Mouse (Mus musculus) hematopoietic stem cell, adult 5-6 weeks (primary cell): ENCODE data around the gene Lancl1. TPM values are rescaled to one million over a fixed set of nuclear protein-coding genes. Genes with fewer than 3 reads are reported as not detected.

Experiments used
- ATAC-seq, 2 experiments: fragments of 125-278 bp in 1 of 2; replicated peaks in 1 of 2; 2 replicates each; pipeline ENCODE4 v1.8.0; 2016 to 2017; ENCODE audit warnings: inconsistent platforms in 2 of 2, mild to moderate bottlenecking in 2 of 2, moderate number of reproducible peaks in 2 of 2, low read depth in 1 of 2, moderate TSS enrichment in 1 of 2; ENCODE audit not compliant: low FRiP score in 2 of 2, poor library complexity in 2 of 2, severe bottlenecking in 2 of 2, insufficient read depth in 1 of 2, low TSS enrichment in 1 of 2
- total RNA-seq: library from RNA; stranded (forward); fragments of 172-1452, 232-1000 nt; gene quantifications from 2 replicates; pipeline ENCODE4 v1.2.3, GENCODE M21; 2017

The Lancl1 gene
- total RNA-seq, 1 experiment from 2014 or later = 63.8 TPM

GRCm38 (mm10) chr1:67026142-67026541 lies 12.5 kb downstream of the Lancl1 start:
- no peak for ATAC-seq

- ATAC-seq = no peak
These were observed 15.9 kb downstream of the Lancl1 start for GRCm38 (mm10) chr1:67022767-67023166.

DNA sequence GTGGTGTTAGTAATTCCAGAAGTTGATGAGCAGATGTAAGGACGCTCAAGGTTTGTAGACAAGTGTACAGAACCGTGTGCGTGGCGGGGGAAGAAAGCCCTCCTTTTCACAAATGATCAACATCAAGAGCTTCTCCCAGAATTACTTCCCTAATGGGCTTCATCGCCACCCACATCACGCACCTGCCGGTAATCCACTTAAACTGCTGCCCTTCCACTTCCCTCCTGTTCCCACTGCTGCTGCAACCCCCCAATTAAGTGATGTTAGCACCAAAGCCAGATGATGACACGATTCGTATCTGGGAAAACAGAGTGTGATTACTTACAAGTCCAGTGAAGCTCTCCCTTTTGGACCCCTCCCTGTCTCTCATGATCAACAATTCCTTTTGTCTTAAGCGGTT lies 16.6 kb downstream of the Lancl1 start:
- ATAC-seq = no peak

- ATAC-seq = no peak
These were observed 18.0 kb downstream of the Lancl1 start for GRCm38 (mm10) chr1:67020637-67021161.

DNA sequence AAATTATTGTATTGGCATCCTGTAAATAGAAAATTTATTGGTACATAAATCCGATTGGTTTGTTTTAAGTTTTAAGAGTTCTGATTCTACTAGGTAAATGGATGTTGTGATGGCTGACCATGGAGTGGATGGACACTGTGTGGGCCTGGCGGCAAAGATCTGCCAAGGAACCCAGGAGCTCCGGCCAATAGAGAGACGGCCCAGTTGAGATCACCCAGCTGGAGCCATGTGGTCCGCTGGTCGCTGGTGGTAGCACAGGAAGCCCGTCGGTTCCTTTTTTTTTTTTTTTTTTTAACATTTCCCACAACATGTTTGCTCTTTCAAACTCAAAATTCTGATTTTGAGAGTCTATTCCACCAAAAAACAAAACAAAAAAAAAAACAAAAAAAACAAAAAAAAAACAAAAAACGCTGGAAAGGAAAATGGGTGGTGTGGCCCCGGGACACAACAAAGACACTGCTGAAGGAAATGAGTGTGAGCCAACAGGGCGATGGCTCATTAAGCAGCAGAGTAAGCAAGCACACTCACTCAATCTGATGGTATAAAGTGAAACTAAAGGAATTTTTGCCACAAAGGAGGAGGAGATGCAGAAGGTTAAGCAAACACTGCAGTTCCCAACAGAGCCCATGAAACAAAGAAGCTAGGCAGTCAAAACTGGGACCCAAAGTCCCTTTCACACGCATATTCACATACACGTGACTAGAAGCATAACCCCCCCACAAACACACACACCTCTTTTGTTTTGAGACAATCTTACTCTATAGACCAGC lies 21.4 kb downstream of the Lancl1 start:
- ATAC-seq = peak in 1 of 2 experiments; percentile 56; a peak in 1 of 4 replicates

- ATAC-seq = peak; percentile 43 to 67; a peak in 3 of 4 replicates
These were observed 24.5 kb downstream of the Lancl1 start for GRCm38 (mm10) chr1:67014205-67014604.

GRCm38 (mm10) chr1:67010520-67010919 lies 28.2 kb downstream of the Lancl1 start:
- no peak for ATAC-seq

DNA sequence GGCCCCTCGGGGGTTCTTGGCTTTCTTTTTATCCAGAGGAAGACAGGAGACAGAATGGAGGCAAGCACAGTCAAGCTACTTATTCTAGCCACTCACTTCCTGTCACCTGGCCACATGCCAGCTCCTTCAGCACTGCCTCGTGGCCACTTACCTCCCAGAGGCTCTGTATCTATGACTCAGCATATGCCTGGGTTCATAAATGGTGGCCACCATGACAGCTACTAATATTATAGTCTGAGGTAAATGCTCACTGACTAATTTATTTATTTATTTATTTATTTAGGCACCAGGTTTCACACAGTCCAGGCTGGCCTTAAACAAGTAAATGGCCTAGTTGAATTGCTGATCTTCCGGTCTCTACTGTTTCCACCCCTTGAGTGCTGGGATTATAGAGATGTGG lies 35.0 kb downstream of the Lancl1 start:
- peak; percentile 50 to 77 for ATAC-seq

DNA sequence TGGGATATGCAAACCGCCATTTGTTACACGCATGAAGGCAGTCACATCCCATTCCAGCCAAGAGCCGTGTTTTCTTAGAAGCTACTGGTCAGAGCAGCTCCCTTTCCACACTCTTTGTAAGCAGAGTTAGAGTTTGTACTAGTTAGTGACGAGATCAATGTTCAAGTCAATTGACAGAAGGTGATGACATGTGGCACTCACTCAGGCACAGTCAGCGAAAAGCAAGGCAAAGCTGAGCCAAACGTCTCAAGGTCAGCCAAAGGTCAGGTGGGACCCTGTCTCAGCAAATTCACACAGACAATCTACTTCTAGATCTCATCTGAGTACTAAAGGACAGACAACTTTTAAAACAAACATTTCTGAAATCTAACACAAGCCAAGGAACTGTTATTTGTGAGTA lies 36.4 kb downstream of the Lancl1 start:
- ATAC-seq = no peak

- peak; percentile 43 to 60; a peak in 1 of 4 replicates for ATAC-seq
These were observed 37.3 kb downstream of the Lancl1 start for GRCm38 (mm10) chr1:67001367-67001766.

DNA sequence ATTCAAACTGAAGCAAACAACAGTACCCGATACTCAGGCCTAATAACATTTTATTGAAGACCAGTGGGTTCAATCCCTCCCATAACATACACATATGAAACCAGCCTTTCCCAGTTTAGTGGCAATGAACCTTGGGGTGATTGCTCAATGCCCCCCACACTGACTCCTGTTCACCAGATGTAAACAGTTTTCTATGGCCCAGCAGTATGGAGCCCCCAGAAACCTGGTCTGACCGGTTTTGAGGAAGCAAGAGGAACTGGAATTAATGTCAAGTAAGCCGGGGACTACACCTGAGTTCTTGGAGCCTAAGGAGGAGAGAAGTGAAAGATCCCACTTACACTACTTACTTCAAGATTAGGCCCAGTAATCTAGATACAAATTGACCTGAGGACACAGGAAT lies 38.2 kb downstream of the Lancl1 start:
- ATAC-seq = no peak

- no peak for ATAC-seq
These were observed 40.1 kb downstream of the Lancl1 start for GRCm38 (mm10) chr1:66998601-66999000.

GRCm38 (mm10) chr1:66998188-66998587 lies 40.5 kb downstream of the Lancl1 start:
- ATAC-seq = no peak

DNA sequence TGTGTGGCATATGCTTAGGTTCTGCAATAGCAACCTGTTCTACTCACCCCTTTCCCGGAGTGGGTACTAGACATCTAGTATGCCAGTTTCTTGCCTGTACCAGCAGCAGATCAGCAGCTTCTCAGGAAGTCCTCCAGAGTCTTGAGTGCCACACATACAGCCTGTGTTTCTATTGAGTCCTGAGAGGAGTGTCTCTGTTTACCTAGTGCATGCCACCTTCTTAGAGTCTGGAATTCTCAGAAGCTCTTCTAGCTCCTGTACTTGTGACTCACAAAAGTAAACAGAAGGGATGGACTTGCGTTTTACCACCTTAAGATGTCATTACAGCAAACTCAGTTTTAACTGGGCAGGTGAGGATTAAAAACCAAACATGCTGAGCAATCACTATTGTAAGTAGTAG lies 41.9 kb downstream of the Lancl1 start:
- ATAC-seq = no peak

DNA sequence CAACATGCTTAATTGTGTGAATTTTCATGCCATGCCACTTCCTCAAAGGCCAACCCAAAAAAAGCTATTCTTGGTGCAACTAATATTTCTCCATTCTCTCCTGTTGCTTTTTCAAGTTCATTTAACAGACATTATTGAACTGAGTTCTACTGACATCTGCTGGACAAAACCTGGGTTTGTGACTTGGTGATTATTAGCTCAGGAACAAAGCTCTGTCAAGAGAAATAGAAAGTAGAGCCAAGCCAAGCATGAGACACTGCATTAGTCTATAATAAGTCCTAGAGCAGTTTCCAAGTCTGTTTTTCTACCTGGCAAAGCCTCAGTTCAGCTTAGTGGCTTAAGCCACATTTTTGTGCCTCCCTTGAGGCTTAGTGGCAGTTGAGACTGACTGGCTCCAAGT lies 45.9 kb downstream of the Lancl1 start:
- ATAC-seq = peak; percentile 77 to 82

GRCm38 (mm10) chr1:66987558-66988190 lies 51.0 kb downstream of the Lancl1 start:
- ATAC-seq = peak; percentile 87 to 92

DNA sequence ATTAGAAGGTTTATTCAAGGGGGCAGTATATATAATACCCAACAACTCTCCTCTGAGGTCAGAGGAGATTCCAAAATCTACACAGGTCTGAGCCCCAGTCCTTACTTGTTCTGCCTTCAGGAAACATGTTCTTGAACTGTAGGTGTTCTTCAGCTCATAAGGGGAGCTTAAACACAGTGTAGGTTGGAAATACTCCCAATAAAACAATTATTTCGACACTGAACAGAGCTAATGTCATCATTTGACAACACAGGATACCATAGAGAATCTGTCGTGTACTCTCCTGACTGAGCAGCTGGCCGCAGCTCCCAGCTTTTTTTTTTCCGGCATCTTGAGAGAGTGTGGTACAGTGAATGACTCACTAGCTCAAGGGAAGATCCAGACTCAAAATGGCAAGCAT lies 52.8 kb downstream of the Lancl1 start:
- ATAC-seq = no peak

- ATAC-seq = no peak
These were observed 53.5 kb downstream of the Lancl1 start for GRCm38 (mm10) chr1:66985129-66985698.
